Mouse (Mus musculus): Measurements from ENCODE around the gene Olfr1022. TPM values are rescaled to one million over a fixed set of nuclear protein-coding genes. Genes with fewer than 3 reads are reported as not detected.

Gene Olfr1022
- polyA plus RNA-seq (2014; fragmentation: Nextera tagmentation; extraction: Ambion mirVana) = not detected in 2 replicates

DNA sequence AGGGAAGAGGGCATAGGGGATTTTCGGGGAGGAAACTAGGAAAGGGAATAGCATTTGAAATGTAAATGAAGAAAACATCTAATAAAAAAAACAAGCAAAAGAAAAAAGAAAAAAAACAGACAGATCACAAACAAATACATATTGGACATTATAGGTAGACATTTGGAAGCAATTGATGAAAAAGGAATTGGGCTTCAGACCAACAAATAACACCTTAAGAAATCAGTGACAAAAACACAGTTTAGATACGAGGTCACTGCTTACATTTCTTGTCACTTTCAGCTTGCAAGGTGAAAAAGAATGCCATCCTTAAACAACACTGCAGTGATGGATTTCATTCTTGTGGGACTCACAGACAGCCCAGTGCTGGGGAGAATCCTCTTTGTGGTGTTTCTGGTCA, at the start of gene Olfr1022:
Gene Olfr1022, plus strand, starts transcription at position 301 of the 400 bp plus-strand sequence.
- H3K4me3 ChIP-seq (ENCODE audit: low read depth, low read length) = no peak within 1 kb of the TSS
- no peak within 1 kb of the TSS for H3K4me2 ChIP-seq (ENCODE audit: low read depth)
- no peak for DNase-seq (ENCODE audit: low spot score)
- no peaks in the 10 kb centered on the region for H3K27me3 ChIP-seq (ENCODE audit: control insufficient read depth, insufficient read depth, low read length)
- H3K9ac ChIP-seq (ENCODE audit: low read length) = no peak within 1 kb of the TSS
- H3K4me1 ChIP-seq (ENCODE audit: control insufficient read depth, insufficient read depth, low read length) = no peaks in the 10 kb centered on the region
- no peaks in the 10 kb centered on the region for H3K36me3 ChIP-seq (ENCODE audit: control insufficient read depth, insufficient read depth, low read length)
- H3K27ac ChIP-seq (ENCODE audit: low read depth, low read length) = no peak within 1 kb of the TSS
- no peaks in the 10 kb centered on the region for H3K9me3 ChIP-seq (ENCODE audit: control insufficient read depth, low read length)
- ATAC-seq (ENCODE audit: insufficient read depth, low FRiP score, low TSS enrichment) = no peak
- 53% methylated on average over 2 of the region's 2 CpGs for WGBS

- Histone ChIP-seq H3K9ac (ENCODE audit: low read length) (no peak within 1 kb of the TSS), H3K9me3 (ENCODE audit: control insufficient read depth, low read length) (no peaks in the 10 kb centered on the region), H3K36me3 (ENCODE audit: control insufficient read depth, insufficient read depth, low read length) (no peaks in the 10 kb centered on the region), H3K27ac (ENCODE audit: low read depth, low read length) (no peak within 1 kb of the TSS), H3K4me2 (ENCODE audit: low read depth) (no peak within 1 kb of the TSS), H3K4me1 (ENCODE audit: control insufficient read depth, insufficient read depth, low read length) (no peaks in the 10 kb centered on the region), H3K27me3 (ENCODE audit: control insufficient read depth, insufficient read depth, low read length) (no peaks in the 10 kb centered on the region), H3K4me3 (ENCODE audit: low read depth, low read length) (no peak within 1 kb of the TSS)
- ATAC-seq (ENCODE audit: insufficient read depth, low FRiP score, low TSS enrichment) = no peak
- no peak for DNase-seq (ENCODE audit: low spot score)
Measured at GRCm38 (mm10) chr2:85845383-85845782, 23.0 kb upstream of the Olfr1022 start, which contains the start of gene Olfr1019. Gene Olfr1019 (minus strand): TSS chr2:85845483.

DNA sequence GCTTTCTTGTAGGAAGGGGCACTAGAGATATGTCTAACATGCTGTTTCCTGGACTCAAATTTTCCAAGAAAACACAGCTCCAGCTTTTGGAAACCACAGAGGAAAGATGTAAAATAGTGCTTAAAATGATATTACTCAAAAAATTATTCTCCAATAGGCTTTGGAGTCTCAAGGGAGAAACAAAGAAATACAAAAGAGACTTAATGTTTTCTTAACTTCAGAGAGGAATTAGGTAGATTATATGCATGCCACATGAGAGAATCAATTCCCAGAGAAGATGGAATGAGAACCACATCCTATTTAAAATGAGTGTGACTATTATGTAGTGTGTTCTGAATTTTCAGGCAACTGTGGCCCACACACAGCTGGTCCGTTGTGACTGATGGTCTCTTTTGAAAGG, 21.7 kb upstream of the Olfr1022 start, which contains the start of gene Olfr1020:
Gene Olfr1020, plus strand, starts transcription at position 301 of the 400 bp plus-strand sequence.
- Histone ChIP-seq H3K4me3 (ENCODE audit: low read depth, low read length) (no peak within 1 kb of the TSS), H3K4me2 (ENCODE audit: low read depth) (no peak within 1 kb of the TSS), H3K27ac (ENCODE audit: low read depth, low read length) (no peak within 1 kb of the TSS), H3K4me1 (ENCODE audit: control insufficient read depth, insufficient read depth, low read length) (no peaks in the 10 kb centered on the region), H3K36me3 (ENCODE audit: control insufficient read depth, insufficient read depth, low read length) (no peaks in the 10 kb centered on the region), H3K9ac (ENCODE audit: low read length) (no peak within 1 kb of the TSS), H3K27me3 (ENCODE audit: control insufficient read depth, insufficient read depth, low read length) (no peaks in the 10 kb centered on the region), H3K9me3 (ENCODE audit: control insufficient read depth, low read length) (no peaks in the 10 kb centered on the region)
- 84% methylated on average over 1 of the region's 1 CpGs for WGBS
- ATAC-seq (ENCODE audit: insufficient read depth, low FRiP score, low TSS enrichment) = no peak
- DNase-seq (ENCODE audit: low spot score) = no peak

DNA sequence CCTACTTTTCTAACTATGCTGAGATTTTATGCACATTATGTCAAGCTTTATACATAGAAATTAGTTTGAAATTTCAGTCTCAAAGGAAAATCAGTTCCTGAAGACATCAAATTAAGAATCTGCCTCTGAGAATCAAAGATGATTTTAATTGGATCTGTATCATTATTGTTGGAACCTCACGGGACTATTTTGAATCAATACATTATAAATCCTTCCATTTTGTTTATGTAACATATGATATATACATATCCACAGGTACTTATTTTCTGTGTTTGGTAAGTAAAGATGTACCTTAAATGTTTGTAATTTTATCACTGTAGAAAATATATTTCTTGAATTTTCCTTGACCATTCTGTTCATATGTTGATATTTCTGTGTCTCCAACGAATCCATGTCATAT, 16.9 kb downstream of the Olfr1022 start, which contains the start of gene Olfr1023:
Gene Olfr1023, plus strand, starts transcription at position 301 of the 400 bp plus-strand sequence.
- no peaks in the 10 kb centered on the region for H3K4me1 ChIP-seq (ENCODE audit: control insufficient read depth, insufficient read depth, low read length)
- ATAC-seq (ENCODE audit: insufficient read depth, low FRiP score, low TSS enrichment) (no peak), DNase-seq (ENCODE audit: low spot score) (no peak)
- no peaks in the 10 kb centered on the region for H3K9me3 ChIP-seq (ENCODE audit: control insufficient read depth, low read length)
- no peaks in the 10 kb centered on the region for H3K36me3 ChIP-seq (ENCODE audit: control insufficient read depth, insufficient read depth, low read length)
- no peak within 1 kb of the TSS for H3K4me3 ChIP-seq (ENCODE audit: low read depth, low read length)
- H3K27me3 ChIP-seq (ENCODE audit: control insufficient read depth, insufficient read depth, low read length) = no peaks in the 10 kb centered on the region
- WGBS = 81% methylated on average over 2 of the region's 2 CpGs
- no peak within 1 kb of the TSS for H3K9ac ChIP-seq (ENCODE audit: low read length)
- H3K27ac ChIP-seq (ENCODE audit: low read depth, low read length) = no peak within 1 kb of the TSS
- H3K4me2 ChIP-seq (ENCODE audit: low read depth) = no peak within 1 kb of the TSS

DNA sequence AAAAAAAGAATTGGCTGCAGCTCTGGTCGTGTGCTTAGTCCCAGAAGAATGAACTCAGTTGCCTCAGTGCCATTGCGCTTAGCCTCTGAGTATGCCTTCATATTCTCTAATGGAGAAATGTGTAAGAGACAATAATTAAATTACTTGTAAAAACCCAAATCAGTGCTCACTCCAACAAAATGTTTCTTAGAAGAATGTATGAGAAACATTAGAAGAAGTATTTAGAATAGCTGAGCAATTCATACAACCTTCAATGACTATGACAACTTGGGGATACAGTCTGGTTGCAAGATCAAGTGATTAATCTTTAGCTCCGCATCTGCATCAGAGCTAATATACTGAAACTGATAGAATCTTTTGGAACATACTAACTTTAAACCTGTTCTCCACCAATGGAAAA, 36.6 kb downstream of the Olfr1022 start, which contains the start of gene Olfr1024:
Gene Olfr1024, minus strand, starts transcription at position 101 of the 400 bp plus-strand sequence.
- Histone ChIP-seq H3K9me3 (ENCODE audit: control insufficient read depth, low read length) (no peaks in the 10 kb centered on the region), H3K27me3 (ENCODE audit: control insufficient read depth, insufficient read depth, low read length) (no peaks in the 10 kb centered on the region), H3K4me1 (ENCODE audit: control insufficient read depth, insufficient read depth, low read length) (no peaks in the 10 kb centered on the region), H3K9ac (ENCODE audit: low read length) (no peak within 1 kb of the TSS), H3K4me3 (ENCODE audit: low read depth, low read length) (no peak within 1 kb of the TSS), H3K4me2 (ENCODE audit: low read depth) (no peak within 1 kb of the TSS), H3K27ac (ENCODE audit: low read depth, low read length) (no peak within 1 kb of the TSS), H3K36me3 (ENCODE audit: control insufficient read depth, insufficient read depth, low read length) (no peaks in the 10 kb centered on the region)
- no peak for ATAC-seq (ENCODE audit: insufficient read depth, low FRiP score, low TSS enrichment)
- 84% methylated on average over 3 of the region's 3 CpGs for WGBS
- DNase-seq (ENCODE audit: low spot score) = no peak

GRCm38 (mm10) chr2:85913197-85913596, 44.8 kb downstream of the Olfr1022 start:
- no peaks in the 10 kb centered on the region for H3K9me3 ChIP-seq (ENCODE audit: control insufficient read depth, low read length)
- no peaks in the 10 kb centered on the region for H3K4me1 ChIP-seq (ENCODE audit: control insufficient read depth, insufficient read depth, low read length)
- H3K4me3 ChIP-seq (ENCODE audit: low read depth, low read length) = no peak overlapping the region
- no peaks in the 10 kb centered on the region for H3K36me3 ChIP-seq (ENCODE audit: control insufficient read depth, insufficient read depth, low read length)
- H3K27ac ChIP-seq (ENCODE audit: low read depth, low read length) = no peak overlapping the region
- no peak overlapping the region for H3K9ac ChIP-seq (ENCODE audit: low read length)
- DNase-seq (ENCODE audit: low spot score) (no peak), ATAC-seq (ENCODE audit: insufficient read depth, low FRiP score, low TSS enrichment) (no peak)
- H3K4me2 ChIP-seq (ENCODE audit: low read depth) = no peak overlapping the region
- no peaks in the 10 kb centered on the region for H3K27me3 ChIP-seq (ENCODE audit: control insufficient read depth, insufficient read depth, low read length)

DNA sequence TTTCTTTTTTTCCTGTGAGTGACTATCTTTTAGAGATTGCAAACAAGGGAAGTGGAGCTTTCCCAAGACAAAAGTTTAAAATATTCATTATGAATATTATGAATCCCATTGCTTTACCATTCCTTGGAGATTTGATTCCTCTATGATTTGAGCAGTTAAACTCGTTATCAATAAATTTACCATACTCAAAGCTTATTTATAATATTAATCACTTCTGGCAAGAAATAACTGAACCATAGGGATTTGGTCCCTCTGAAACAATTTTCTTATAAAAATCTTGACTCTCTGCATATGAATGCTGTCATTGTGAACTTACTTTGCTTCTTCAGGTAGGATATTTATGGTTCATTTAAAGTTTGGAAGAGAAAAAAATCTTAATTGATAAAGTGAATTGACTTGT, 46.5 kb downstream of the Olfr1022 start, which contains the start of gene Olfr1025-ps1:
Gene Olfr1025-ps1, plus strand, starts transcription at position 301 of the 400 bp plus-strand sequence.
- H3K4me3 ChIP-seq (ENCODE audit: low read depth, low read length) = no peak within 1 kb of the TSS
- no peak within 1 kb of the TSS for H3K9ac ChIP-seq (ENCODE audit: low read length)
- H3K4me1 ChIP-seq (ENCODE audit: control insufficient read depth, insufficient read depth, low read length) = no peaks in the 10 kb centered on the region
- DNase-seq (ENCODE audit: low spot score) (no peak), ATAC-seq (ENCODE audit: insufficient read depth, low FRiP score, low TSS enrichment) (no peak)
- H3K27ac ChIP-seq (ENCODE audit: low read depth, low read length) = no peak within 1 kb of the TSS
- H3K4me2 ChIP-seq (ENCODE audit: low read depth) = no peak within 1 kb of the TSS
- H3K27me3 ChIP-seq (ENCODE audit: control insufficient read depth, insufficient read depth, low read length) = no peaks in the 10 kb centered on the region
- WGBS = 66% methylated on average over 1 of the region's 1 CpGs
- H3K9me3 ChIP-seq (ENCODE audit: control insufficient read depth, low read length) = no peaks in the 10 kb centered on the region
- H3K36me3 ChIP-seq (ENCODE audit: control insufficient read depth, insufficient read depth, low read length) = no peaks in the 10 kb centered on the region

Other genes with a start within 250 kb of the Olfr1022 start
- gene Olfr1002, start 217.9 kb upstream of the Olfr1022 start, polyA plus RNA-seq (2014; fragmentation: Nextera tagmentation; extraction: Ambion mirVana) = not detected in 2 replicates
- not detected in 2 replicates for gene Olfr154, start 204.1 kb upstream of the Olfr1022 start, polyA plus RNA-seq (2014; fragmentation: Nextera tagmentation; extraction: Ambion mirVana)
- not detected in 2 replicates for gene Olfr1006, start 189.8 kb upstream of the Olfr1022 start, polyA plus RNA-seq (2014; fragmentation: Nextera tagmentation; extraction: Ambion mirVana)
- not detected in 2 replicates for gene Olfr1008, start 179.2 kb upstream of the Olfr1022 start, polyA plus RNA-seq (2014; fragmentation: Nextera tagmentation; extraction: Ambion mirVana)
- gene Olfr1009, start 153.2 kb upstream of the Olfr1022 start, polyA plus RNA-seq (2014; fragmentation: Nextera tagmentation; extraction: Ambion mirVana) = not detected in 2 replicates
- gene Olfr1012, start 105.8 kb upstream of the Olfr1022 start, polyA plus RNA-seq (2014; fragmentation: Nextera tagmentation; extraction: Ambion mirVana) = not detected in 2 replicates
- not detected in 2 replicates for gene Olfr1013, start 101.5 kb upstream of the Olfr1022 start, polyA plus RNA-seq (2014; fragmentation: Nextera tagmentation; extraction: Ambion mirVana)
- gene Olfr1014, start 95.9 kb upstream of the Olfr1022 start, polyA plus RNA-seq (2014; fragmentation: Nextera tagmentation; extraction: Ambion mirVana) = not detected in 2 replicates
- gene Olfr1015, start 86.6 kb upstream of the Olfr1022 start, polyA plus RNA-seq (2014; fragmentation: Nextera tagmentation; extraction: Ambion mirVana) = not detected in 2 replicates
- gene Olfr1016, start 66.0 kb upstream of the Olfr1022 start, polyA plus RNA-seq (2014; fragmentation: Nextera tagmentation; extraction: Ambion mirVana) = not detected in 2 replicates
- gene Olfr1018, start 50.1 kb upstream of the Olfr1022 start, polyA plus RNA-seq (2014; fragmentation: Nextera tagmentation; extraction: Ambion mirVana) = not detected in 2 replicates
- not detected in 2 replicates for gene Olfr1019, start 23.1 kb upstream of the Olfr1022 start, polyA plus RNA-seq (2014; fragmentation: Nextera tagmentation; extraction: Ambion mirVana)
- gene Olfr1020, start 21.6 kb upstream of the Olfr1022 start, polyA plus RNA-seq (2014; fragmentation: Nextera tagmentation; extraction: Ambion mirVana) = not detected in 2 replicates
- gene Olfr1023, start 17.0 kb downstream of the Olfr1022 start, polyA plus RNA-seq (2014; fragmentation: Nextera tagmentation; extraction: Ambion mirVana) = not detected in 2 replicates
- not detected in 2 replicates for gene Olfr1024, start 36.5 kb downstream of the Olfr1022 start, polyA plus RNA-seq (2014; fragmentation: Nextera tagmentation; extraction: Ambion mirVana)
- not detected in 2 replicates for gene Olfr1025-ps1, start 46.6 kb downstream of the Olfr1022 start, polyA plus RNA-seq (2014; fragmentation: Nextera tagmentation; extraction: Ambion mirVana)
- gene Olfr1026, start 53.0 kb downstream of the Olfr1022 start, polyA plus RNA-seq (2014; fragmentation: Nextera tagmentation; extraction: Ambion mirVana) = not detected in 2 replicates
- not detected in 2 replicates for gene Olfr1028, start 81.8 kb downstream of the Olfr1022 start, polyA plus RNA-seq (2014; fragmentation: Nextera tagmentation; extraction: Ambion mirVana)
- gene Olfr1029, start 105.3 kb downstream of the Olfr1022 start, polyA plus RNA-seq (2014; fragmentation: Nextera tagmentation; extraction: Ambion mirVana) = not detected in 2 replicates
- gene Olfr1030, start 110.7 kb downstream of the Olfr1022 start, polyA plus RNA-seq (2014; fragmentation: Nextera tagmentation; extraction: Ambion mirVana) = not detected in 2 replicates
- gene Olfr1031, start 121.7 kb downstream of the Olfr1022 start, polyA plus RNA-seq (2014; fragmentation: Nextera tagmentation; extraction: Ambion mirVana) = not detected in 2 replicates
- not detected in 2 replicates for gene Olfr1032, start 136.9 kb downstream of the Olfr1022 start, polyA plus RNA-seq (2014; fragmentation: Nextera tagmentation; extraction: Ambion mirVana)
- not detected in 2 replicates for gene Olfr1033, start 152.0 kb downstream of the Olfr1022 start, polyA plus RNA-seq (2014; fragmentation: Nextera tagmentation; extraction: Ambion mirVana)
- not detected in 2 replicates for gene Olfr1034, start 177.3 kb downstream of the Olfr1022 start, polyA plus RNA-seq (2014; fragmentation: Nextera tagmentation; extraction: Ambion mirVana)
- not detected in 2 replicates for gene Olfr1036, start 205.4 kb downstream of the Olfr1022 start, polyA plus RNA-seq (2014; fragmentation: Nextera tagmentation; extraction: Ambion mirVana)
- gene Olfr1037, start 218.8 kb downstream of the Olfr1022 start, polyA plus RNA-seq (2014; fragmentation: Nextera tagmentation; extraction: Ambion mirVana) = not detected in 2 replicates